Mouse (Mus musculus): ENCODE data around the gene Pbx2. TPM values are rescaled to one million over a fixed set of nuclear protein-coding genes. Genes with fewer than 3 reads are reported as not detected.

Pbx2 gene
- total and polyA plus RNA-seq, 3 experiments = 35.2 to 45.6 (median 42.7) TPM

DNA sequence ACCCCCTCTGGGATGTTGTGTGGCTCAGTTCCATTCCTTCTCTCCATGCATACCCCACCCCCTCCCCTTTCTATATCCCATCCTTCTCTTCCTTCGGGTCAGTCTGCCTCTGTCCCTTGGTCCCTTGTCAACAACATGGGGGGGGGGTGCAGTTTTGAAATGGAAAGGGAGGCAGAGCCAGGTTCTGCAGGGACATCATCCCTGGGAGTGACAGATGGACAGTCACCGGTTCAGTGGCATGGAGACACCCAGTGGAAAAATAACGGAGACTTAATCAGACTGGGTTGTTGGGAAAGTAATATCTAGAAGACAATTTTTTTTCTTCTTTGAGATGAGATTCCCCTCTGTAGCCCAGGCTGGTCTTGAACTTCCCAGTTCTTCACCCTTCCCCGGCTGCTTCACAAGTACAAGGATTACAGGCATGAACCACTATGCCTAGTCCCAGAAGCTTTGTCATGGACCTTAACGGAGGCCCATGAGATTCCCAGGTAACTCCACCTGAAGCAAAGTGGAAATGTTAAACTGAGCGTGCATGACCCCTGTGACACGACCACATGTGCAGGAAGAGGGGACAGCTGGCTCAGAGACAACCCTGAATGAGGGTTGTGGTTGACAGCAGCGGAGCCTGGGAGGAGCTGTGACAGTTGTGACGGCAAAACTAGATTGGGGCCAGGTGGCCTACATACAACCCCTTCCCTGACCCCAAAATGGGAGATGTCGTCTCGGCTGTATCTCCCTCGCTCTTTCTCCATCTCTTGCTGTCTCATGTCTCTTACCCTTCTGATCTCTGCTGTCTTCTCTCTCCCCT is 38.9 kb downstream of the Pbx2 start:
- no peak for DNase-seq

DNA sequence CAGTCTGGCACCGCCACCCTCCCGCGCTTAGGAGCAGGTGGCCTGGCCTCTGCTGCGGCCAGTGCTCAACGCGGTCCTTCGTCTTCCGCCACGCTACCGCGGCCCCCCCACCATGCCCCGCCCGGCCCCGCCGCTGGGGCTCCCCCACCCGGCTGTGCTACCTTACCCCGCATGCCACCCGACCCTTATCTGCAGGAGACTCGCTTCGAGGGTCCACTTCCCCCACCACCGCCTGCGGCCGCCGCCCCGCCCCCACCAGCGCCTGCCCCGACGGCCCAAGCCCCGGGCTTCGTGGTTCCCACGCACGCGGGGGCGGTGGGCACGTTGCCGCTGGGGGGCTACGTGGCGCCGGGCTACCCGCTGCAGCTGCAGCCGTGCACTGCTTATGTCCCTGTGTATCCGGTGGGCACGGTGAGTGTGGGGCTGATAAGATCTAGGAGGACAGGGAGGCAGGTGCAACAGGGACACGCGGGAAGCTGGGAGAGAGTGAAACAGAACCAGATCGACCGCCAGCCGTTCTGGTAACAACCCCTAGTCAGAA is 39.8 kb downstream of the Pbx2 start:
- no peak for DNase-seq

GRCm38 (mm10) chr17:34631647-34632046 is 40.6 kb downstream of the Pbx2 start:
- DNase-seq = no peak

GRCm38 (mm10) chr17:34632261-34632691 is 41.2 kb downstream of the Pbx2 start:
- DNase-seq = peak; percentile 89

GRCm38 (mm10) chr17:34635671-34636070 is 44.6 kb downstream of the Pbx2 start:
- no peak for DNase-seq

DNA sequence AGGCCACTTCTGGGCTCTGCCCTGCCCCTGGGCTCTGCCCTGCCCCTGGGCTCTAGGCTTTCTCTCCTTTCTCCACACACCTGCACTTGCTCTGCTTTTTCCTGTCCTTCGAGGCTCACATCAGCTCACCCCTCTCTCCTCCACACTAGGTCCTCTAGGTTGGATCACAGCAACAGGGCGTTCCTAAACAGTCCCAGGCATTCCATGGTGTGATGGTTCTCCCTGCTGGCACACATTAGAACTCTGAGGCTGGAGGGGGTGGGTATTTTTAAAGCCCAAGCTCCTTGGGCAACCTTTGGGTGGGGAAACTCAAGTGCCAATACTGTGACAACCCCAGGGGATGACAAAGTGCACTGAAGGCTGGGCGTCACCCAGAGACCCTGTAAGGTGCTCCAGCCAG is 46.4 kb downstream of the Pbx2 start:
- DNase-seq = no peak

GRCm38 (mm10) chr17:34639461-34640255 is 48.6 kb downstream of the Pbx2 start:
- DNase-seq = no peak

GRCm38 (mm10) chr17:34640778-34641601 is 49.9 kb downstream of the Pbx2 start:
- peak; percentile 43 for DNase-seq

- DNase-seq = no peak
These were observed 50.9 kb downstream of the Pbx2 start for GRCm38 (mm10) chr17:34641945-34642344.

- DNase-seq = no peak
These were observed 52.3 kb downstream of the Pbx2 start for GRCm38 (mm10) chr17:34643379-34643778.

DNA sequence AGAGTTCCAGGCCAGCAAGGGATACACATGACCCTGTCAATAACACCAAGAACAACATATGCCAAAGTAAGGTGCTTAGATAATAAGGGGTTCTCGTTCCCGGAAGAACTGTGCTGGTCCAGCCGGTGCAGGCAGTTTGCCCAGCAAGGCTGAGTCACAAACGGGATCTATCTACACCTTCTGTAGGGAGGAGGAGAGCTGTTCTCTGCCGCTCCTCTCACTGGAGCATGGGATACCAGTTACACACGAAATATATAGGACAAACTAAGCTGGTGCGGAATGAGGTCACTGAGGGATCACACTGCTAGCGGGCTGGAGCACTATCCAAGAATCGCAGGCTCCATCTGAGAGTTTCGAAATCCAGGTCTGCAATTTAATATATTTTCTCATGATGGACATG is 52.9 kb downstream of the Pbx2 start:
- DNase-seq = no peak

DNA sequence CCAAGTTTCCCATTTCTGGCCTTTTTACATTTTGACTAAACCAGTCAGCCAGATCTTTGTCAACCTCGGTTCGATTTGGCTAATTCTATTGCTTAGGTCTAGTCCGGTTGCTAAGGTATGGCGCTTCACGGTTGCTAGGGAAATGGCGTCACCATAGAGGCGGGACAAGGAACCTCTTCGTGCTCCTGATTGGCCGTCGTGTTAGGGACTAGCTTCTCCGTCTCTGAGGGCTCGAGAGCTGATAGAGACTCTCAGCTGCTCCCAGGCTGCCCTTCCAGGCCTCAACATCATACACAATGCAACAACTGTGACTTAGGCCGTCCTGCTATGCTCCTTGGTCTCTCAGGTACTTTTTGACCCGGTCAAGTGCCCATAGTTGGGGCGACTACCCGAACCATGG is 53.5 kb downstream of the Pbx2 start, which contains the start of gene Fkbpl:
Gene Fkbpl, plus strand, starts transcription at position 157 of the 400 bp plus-strand sequence.
- peak; percentile 96 for DNase-seq

- no peak for DNase-seq
These were observed 54.3 kb downstream of the Pbx2 start for GRCm38 (mm10) chr17:34645256-34645829.

DNA sequence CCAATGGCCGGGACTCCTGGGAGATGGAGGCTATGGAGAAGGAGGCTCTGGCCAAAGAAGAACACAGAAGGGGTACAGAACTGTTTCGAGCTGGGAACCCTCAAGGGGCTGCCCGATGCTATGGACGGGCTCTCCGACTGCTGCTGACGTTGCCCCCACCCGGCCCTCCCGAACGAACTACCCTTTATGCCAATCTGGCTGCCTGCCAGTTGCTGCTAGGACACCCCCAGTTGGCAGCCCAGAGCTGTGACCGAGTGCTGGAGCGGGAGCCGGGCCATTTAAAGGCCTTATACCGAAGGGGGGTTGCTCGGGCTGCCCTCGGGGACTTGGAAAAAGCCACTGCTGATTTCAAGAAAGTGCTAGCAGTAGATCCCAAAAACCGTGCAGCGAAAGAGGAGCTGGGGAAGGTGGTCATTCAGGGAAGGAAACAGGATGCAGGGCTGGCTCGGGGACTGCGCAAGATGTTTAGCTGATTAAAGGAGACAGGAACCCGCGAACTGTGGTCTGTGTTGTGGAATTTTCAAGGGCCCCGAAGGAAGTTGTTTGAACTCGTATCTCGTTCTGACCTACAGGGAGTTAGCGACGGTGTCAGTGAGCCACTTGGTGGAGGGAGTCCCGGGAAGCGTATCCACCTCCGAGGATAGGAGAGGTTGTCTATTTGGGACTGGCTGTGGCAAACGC is 54.9 kb downstream of the Pbx2 start:
- peak; percentile 15 for DNase-seq

Other genes starting within 250 kb of the Pbx2 start
- under 1 TPM; 0.40 to 0.73 TPM for gene Btnl2, start 236.4 kb upstream of the Pbx2 start, total RNA-seq (2021)
- gene Btnl2, start 236.4 kb upstream of the Pbx2 start, polyA plus RNA-seq (2012; rRNA removed) = 0.04 and 0.16 TPM in 2 replicates
- gene Btnl1, start 214.1 kb upstream of the Pbx2 start, total RNA-seq (2021) = not detected
- not detected in 2 replicates for gene Btnl1, start 214.1 kb upstream of the Pbx2 start, polyA plus RNA-seq (2012; rRNA removed)
- 1 to 10 TPM; 2.1 to 2.5 TPM for gene BC051142, start 192.4 kb upstream of the Pbx2 start, total RNA-seq (2021)
- gene BC051142, start 192.4 kb upstream of the Pbx2 start, polyA plus RNA-seq (2012; rRNA removed) = 0.74 and 1.1 TPM in 2 replicates
- not detected for gene Btnl4, start 113.9 kb upstream of the Pbx2 start, total RNA-seq (2021)
- 0.06 TPM in 2 replicates for gene Btnl4, start 113.9 kb upstream of the Pbx2 start, polyA plus RNA-seq (2012; rRNA removed)
- not detected for gene Btnl6, start 73.9 kb upstream of the Pbx2 start, total RNA-seq (2021)
- gene Btnl6, start 73.9 kb upstream of the Pbx2 start, polyA plus RNA-seq (2012; rRNA removed) = not detected in 2 replicates
- gene Notch4, start 27.0 kb upstream of the Pbx2 start, total RNA-seq (2021) = 10 to 100 TPM; 22.1 to 24.6 TPM
- gene Notch4, start 27.0 kb upstream of the Pbx2 start, polyA plus RNA-seq (2012; rRNA removed) = 78.6 and 90.4 TPM in 2 replicates
- gene Gpsm3, start 1.5 kb upstream of the Pbx2 start, total RNA-seq (2021) = 1 to 10 TPM; 4.3 to 7.4 TPM
- 8.0 and 10.0 TPM in 2 replicates for gene Gpsm3, start 1.5 kb upstream of the Pbx2 start, polyA plus RNA-seq (2012; rRNA removed)
- under 1 TPM; 0.84 to 0.86 TPM for gene Ager, start 6.6 kb downstream of the Pbx2 start, total RNA-seq (2021)
- gene Ager, start 6.6 kb downstream of the Pbx2 start, polyA plus RNA-seq (2012; rRNA removed) = 1.3 and 1.5 TPM in 2 replicates
- gene Rnf5, start 12.4 kb downstream of the Pbx2 start, total RNA-seq (2021) = 10 to 100 TPM; 77.8 to 92.0 TPM
- gene Rnf5, start 12.4 kb downstream of the Pbx2 start, polyA plus RNA-seq (2012; rRNA removed) = 90.8 and 115 TPM in 2 replicates
- 100 to 1,000 TPM; 113 to 118 TPM for gene Agpat1, start 13.0 kb downstream of the Pbx2 start, total RNA-seq (2021)
- 275 and 286 TPM in 2 replicates for gene Agpat1, start 13.0 kb downstream of the Pbx2 start, polyA plus RNA-seq (2012; rRNA removed)
- gene Egfl8, start 24.7 kb downstream of the Pbx2 start, total RNA-seq (2021) = 1 to 10 TPM; 2.4 to 3.0 TPM
- gene Egfl8, start 24.7 kb downstream of the Pbx2 start, polyA plus RNA-seq (2012; rRNA removed) = 2.4 and 4.2 TPM in 2 replicates
- 10 to 100 TPM; 58.3 to 70.7 TPM for gene Ppt2, start 37.2 kb downstream of the Pbx2 start, total RNA-seq (2021)
- gene Ppt2, start 37.2 kb downstream of the Pbx2 start, polyA plus RNA-seq (2012; rRNA removed) = 58.5 and 102 TPM in 2 replicates
- gene Prrt1, start 38.3 kb downstream of the Pbx2 start, total RNA-seq (2021) = 10 to 100 TPM in 1 of 2 experiments, 1 to 10 TPM in 1; 9.1 to 12.8 TPM
- 22.1 and 32.8 TPM in 2 replicates for gene Prrt1, start 38.3 kb downstream of the Pbx2 start, polyA plus RNA-seq (2012; rRNA removed)
- 10 to 100 TPM; 12.7 to 17.2 TPM for gene Fkbpl, start 53.5 kb downstream of the Pbx2 start, total RNA-seq (2021)
- gene Fkbpl, start 53.5 kb downstream of the Pbx2 start, polyA plus RNA-seq (2012; rRNA removed) = 7.1 and 7.6 TPM in 2 replicates
- gene Atf6b, start 55.9 kb downstream of the Pbx2 start, total RNA-seq (2021) = 10 to 100 TPM; 44.1 to 53.2 TPM
- gene Atf6b, start 55.9 kb downstream of the Pbx2 start, polyA plus RNA-seq (2012; rRNA removed) = 114 and 118 TPM in 2 replicates
- 10 to 100 TPM; 20.2 to 30.1 TPM for gene Tnxb, start 79.3 kb downstream of the Pbx2 start, total RNA-seq (2021)
- 23.4 and 23.6 TPM in 2 replicates for gene Tnxb, start 79.3 kb downstream of the Pbx2 start, polyA plus RNA-seq (2012; rRNA removed)
- 100 to 1,000 TPM; 121 to 181 TPM for gene C4b, start 152.6 kb downstream of the Pbx2 start, total RNA-seq (2021)
- gene C4b, start 152.6 kb downstream of the Pbx2 start, polyA plus RNA-seq (2012; rRNA removed) = 48.1 and 51.4 TPM in 2 replicates
- over 10,000 TPM in 1 of 2 experiments, 1,000 to 10,000 TPM in 1; 5,616 to 11,133 TPM for gene Cyp21a1, start 213.3 kb downstream of the Pbx2 start, total RNA-seq (2021)
- 14,410 and 19,594 TPM in 2 replicates for gene Cyp21a1, start 213.3 kb downstream of the Pbx2 start, polyA plus RNA-seq (2012; rRNA removed)
- 10 to 100 TPM; 38.5 to 55.1 TPM for gene Stk19, start 245.7 kb downstream of the Pbx2 start, total RNA-seq (2021)
- 139 and 176 TPM in 2 replicates for gene Stk19, start 245.7 kb downstream of the Pbx2 start, polyA plus RNA-seq (2012; rRNA removed)
- gene Dxo, start 245.8 kb downstream of the Pbx2 start, total RNA-seq (2021) = 100 to 1,000 TPM in 1 of 2 experiments, 10 to 100 TPM in 1; 47.0 to 126 TPM
- gene Dxo, start 245.8 kb downstream of the Pbx2 start, polyA plus RNA-seq (2012; rRNA removed) = 82.7 and 107 TPM in 2 replicates